Mouse (Mus musculus) layer of hippocampus, adult 9-11 months (tissue): ENCODE results near the gene Map1a.

Experiments used
- DNase-seq: peaks from one replicate; pipeline ENCODE4 v3.0.0; 2022

The Map1a gene

DNA sequence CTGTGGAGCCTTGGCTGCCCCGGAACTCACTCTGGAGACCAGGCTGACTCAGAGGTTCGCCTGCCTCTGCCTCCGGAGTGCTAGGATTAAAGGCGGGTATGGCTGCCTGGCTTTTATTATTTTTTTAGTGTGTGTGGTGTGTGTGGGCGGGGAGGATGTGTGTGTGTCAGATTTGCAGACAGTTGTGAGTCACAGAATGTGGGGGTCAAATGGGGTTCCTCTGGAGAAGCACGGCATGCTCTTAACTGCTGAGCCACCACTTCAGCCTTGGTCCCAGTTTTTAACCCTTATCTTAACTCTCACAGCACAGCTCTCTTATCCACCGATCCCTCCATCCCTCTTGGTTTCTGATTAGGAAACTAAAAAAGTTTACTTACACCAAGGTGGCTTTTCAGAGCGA, 26.9 kb downstream of the Map1a start:
- no peak for DNase-seq

- DNase-seq, result no peak
Measured at GRCm38 (mm10) chr2:121323041-121323440, 33.6 kb downstream of the Map1a start.

DNA sequence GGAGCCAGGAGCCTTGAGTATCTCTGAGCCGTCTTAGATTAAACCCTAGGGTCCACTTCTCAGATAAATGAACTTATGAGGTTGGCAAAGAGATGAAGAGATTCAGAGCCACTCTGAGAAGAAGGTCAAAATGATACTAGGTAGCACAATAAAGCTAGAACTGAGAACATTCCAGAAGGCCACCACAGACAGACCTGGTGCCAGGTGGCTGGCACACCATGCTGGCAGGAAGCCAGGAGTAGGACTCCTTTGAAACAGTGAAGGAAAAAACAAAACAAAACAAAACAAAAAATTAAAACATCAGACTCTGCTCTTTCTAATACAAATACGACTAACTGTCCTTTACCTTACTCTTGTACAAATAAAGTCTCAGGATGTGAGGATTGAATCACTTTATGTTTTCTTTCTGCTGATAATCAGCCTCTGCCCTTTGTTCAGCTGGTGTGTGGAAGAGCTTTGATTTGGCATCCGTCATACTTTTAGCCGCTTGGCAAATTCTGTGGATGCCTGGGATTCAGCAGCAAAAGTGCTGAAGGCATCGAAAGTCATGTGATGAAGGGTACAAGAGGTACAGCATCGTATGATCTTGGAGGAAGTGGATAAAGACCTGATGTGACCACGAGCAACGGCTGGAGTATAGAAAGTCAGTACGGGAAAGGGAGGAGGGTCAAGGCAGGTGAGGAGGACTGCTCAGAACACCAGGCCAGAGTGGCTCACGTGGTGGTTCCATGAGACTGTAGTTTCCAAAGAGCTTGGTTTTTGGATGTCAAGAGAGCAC, 34.5 kb downstream of the Map1a start:
- DNase-seq, result no peak

DNA sequence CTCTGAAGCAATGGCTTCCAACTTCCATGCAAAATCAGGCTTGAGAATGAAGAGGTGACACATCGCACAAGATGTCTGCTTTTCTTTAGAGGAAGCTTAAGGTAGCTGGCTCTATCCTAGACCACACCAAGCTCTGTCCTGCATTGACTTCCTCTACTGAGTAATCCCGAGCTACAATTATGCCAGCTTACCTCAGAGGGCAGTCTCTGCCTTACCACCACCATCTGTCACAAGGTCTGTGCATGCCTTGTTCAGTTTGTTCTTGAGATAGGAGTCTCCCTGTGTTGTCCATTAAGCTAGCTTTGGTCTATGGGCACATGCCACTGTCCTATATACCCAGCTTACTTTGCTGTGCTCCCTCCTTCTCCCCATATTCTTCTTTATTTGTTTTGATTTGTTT, 40.1 kb downstream of the Map1a start:
- DNase-seq, result no peak

GRCm38 (mm10) chr2:121339057-121339456, 49.7 kb downstream of the Map1a start:
- no peak for DNase-seq

GRCm38 (mm10) chr2:121353156-121353555, 63.8 kb downstream of the Map1a start:
- DNase-seq, result no peak

GRCm38 (mm10) chr2:121354378-121354777, 65.0 kb downstream of the Map1a start:
- no peak for DNase-seq

GRCm38 (mm10) chr2:121354820-121355592, 65.6 kb downstream of the Map1a start, which contains the start of gene Ppip5k1:
Gene Ppip5k1, minus strand, starts transcription at chr2:121355396.
- DNase-seq, result peak; percentile 98

GRCm38 (mm10) chr2:121357494-121357893, 68.1 kb downstream of the Map1a start, which contains the start of gene Ckmt1:
Gene Ckmt1, plus strand, starts transcription at chr2:121357714.
- DNase-seq, result no peak

DNA sequence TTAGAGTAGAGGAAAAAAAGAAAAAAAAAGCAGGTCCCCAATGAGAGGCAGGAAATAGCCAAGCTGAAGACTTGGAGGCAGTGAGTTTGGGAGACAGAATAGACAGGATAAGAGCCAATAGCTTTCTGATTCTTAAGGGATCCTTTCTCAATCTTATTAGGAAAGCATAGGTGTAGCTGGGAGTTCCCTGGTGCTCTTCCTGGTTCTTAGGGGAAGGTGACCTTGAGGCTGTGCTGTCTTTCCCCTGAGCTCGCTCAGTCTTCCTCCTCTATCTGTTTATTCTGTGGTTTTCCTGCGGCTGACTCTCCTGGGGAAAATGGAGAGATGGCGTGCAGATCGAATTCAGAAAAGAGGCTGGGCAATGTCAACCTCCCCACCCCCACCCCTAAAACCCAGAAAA, 68.6 kb downstream of the Map1a start:
- no peak for DNase-seq

DNA sequence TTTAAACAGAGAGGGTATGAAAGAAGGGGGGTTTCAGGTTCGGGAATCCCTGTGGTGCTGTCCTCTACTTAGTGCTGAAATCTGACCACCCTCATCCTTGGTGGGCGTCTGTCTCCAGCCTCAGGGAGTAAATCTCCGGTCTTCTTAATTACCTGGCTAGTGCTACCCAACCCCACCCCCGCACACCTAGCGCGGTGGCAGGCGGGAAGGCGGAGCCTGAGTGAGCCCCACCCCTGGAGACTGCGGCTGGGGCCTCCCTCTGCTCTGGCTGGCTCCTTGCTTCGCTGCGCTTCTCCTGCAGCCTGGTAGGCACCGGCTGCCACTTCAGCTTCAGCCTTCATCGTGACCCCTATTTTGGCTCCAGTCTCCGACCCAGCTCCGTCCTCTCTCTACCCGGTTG, 69.0 kb downstream of the Map1a start:
- peak; percentile 87 for DNase-seq

DNA sequence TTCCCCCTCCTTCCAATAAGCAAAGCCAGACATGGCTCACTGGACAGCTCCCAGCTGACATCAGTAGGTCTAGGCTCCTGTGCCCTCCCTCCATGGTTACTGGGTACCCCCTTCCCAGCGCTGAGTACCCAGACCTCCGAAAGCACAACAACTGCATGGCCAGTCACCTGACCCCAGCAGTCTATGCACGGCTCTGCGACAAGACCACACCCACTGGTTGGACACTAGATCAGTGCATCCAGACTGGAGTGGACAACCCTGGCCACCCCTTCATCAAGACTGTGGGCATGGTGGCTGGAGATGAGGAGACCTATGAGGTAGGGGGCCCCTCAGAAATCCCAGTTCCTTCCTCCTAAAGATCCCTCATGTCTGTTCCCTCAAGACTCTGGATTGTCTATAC, 70.1 kb downstream of the Map1a start:
- no peak for DNase-seq
